Mouse (Mus musculus) hindbrain, embryonic 15.5 days (tissue): ENCODE results near the gene Men1. TPM values are rescaled to one million over a fixed set of nuclear protein-coding genes. Genes with fewer than 3 reads are reported as not detected.
A peak's percentile ranks its signal among the peaks of the same experiment; 100 is the strongest.

Experiments
- ATAC-seq: fragments of 200-750 bp; cut with Nextera tagmentation; 2 replicates; pipeline ENCODE4 v1.8.0; 2017; ENCODE audit warnings: low read depth, moderate number of reproducible peaks, moderate TSS enrichment; ENCODE audit not compliant: low FRiP score
- H3K27ac ChIP-seq: fragments of 300-500 bp; sonication (generic); replicated peaks from 2 replicates; pipeline ENCODE4 v1.5.1; 2015; ENCODE audit warnings: mild to moderate bottlenecking, inconsistent platforms
- H3K27me3 ChIP-seq: fragments of 300-500 bp; sonication (generic); 2 replicates; pipeline ENCODE4 v1.6.1; 2015; ENCODE audit warnings: control low read depth, inconsistent platforms
- H3K36me3 ChIP-seq: fragments of 300-500 bp; sonication (generic); 2 replicates; pipeline ENCODE4 v1.6.1; 2015; ENCODE audit warnings: control low read depth, inconsistent platforms
- H3K4me1 ChIP-seq: fragments of 300-500 bp; sonication (generic); replicated peaks from 2 replicates; pipeline ENCODE4 v1.6.1; 2015; ENCODE audit warnings: control low read depth, inconsistent platforms
- H3K4me2 ChIP-seq: fragments of 300-500 bp; sonication (generic); 2 replicates; pipeline ENCODE4 v1.6.1; 2015; ENCODE audit warnings: moderate library complexity, mild to moderate bottlenecking, inconsistent platforms
- H3K4me3 ChIP-seq: fragments of 300-500 bp; sonication (generic); 2 replicates; pipeline ENCODE4 v1.5.1; 2015; ENCODE audit warnings: mild to moderate bottlenecking, inconsistent platforms
- H3K9ac ChIP-seq: fragments of 300-500 bp; sonication (generic); 2 replicates; pipeline ENCODE4 v1.6.1; 2015; ENCODE audit warnings: inconsistent platforms
- H3K9me3 ChIP-seq: fragments of 300-500 bp; sonication (generic); 2 replicates; pipeline ENCODE4 v1.6.1; 2016; ENCODE audit warnings: control low read depth, inconsistent platforms
- WGBS: fragments of 180-500 bp; shearing (Covaris S2); methylation state at CpG from one replicate; pipeline ENCODE4 v1.1.7; 2015; 5-methylcytosine and 5-hydroxymethylcytosine counted together
- microRNA-seq: library from miRNA; unstranded; fragments of <30 nt; microRNA quantifications from one replicate; pipeline ENCODE4, GENCODE M21; 2016
- polyA plus RNA-seq: library from polyadenylated mRNA; unstranded; fragments of >200 nt; fragmentation: Nextera tagmentation; extraction: Ambion mirVana; gene quantifications from 2 replicates; pipeline ENCODE4 v1.2.1, GENCODE M21; 2015

Men1 gene
- polyA plus RNA-seq, 1 experiment from 2014 or later: 82.3 TPM

GRCm38 (mm10) chr19:6388006-6388405 lies 53.2 kb downstream of the Men1 start:
- ATAC-seq: no peak
- Histone ChIP-seq H3K4me2 (no peak overlapping the region), H3K27ac (no peak overlapping the region), H3K36me3 (no peaks in the 10 kb centered on the region), H3K9ac (no peak overlapping the region), H3K4me1 (peaks cover 11% of the 10 kb centered on the region), H3K4me3 (no peak overlapping the region), H3K27me3 (no peaks in the 10 kb centered on the region), H3K9me3 (no peaks in the 10 kb centered on the region)
- 87% methylated on average over 13 of the region's 13 CpGs for WGBS

GRCm38 (mm10) chr19:6389803-6390202 lies 55.0 kb downstream of the Men1 start:
- H3K4me3 ChIP-seq: peak overlapping the region; percentile 34
- H3K4me1 ChIP-seq: peaks cover 11% of the 10 kb centered on the region
- no peaks in the 10 kb centered on the region for H3K9me3 ChIP-seq
- peak overlapping the region; percentile 41 for H3K9ac ChIP-seq
- 6% methylated on average over 16 of the region's 16 CpGs for WGBS
- no peak overlapping the region for H3K27ac ChIP-seq
- peak overlapping the region; percentile 63 for H3K4me2 ChIP-seq
- peak; percentile 44 for ATAC-seq
- no peaks in the 10 kb centered on the region for H3K27me3 ChIP-seq
- no peaks in the 10 kb centered on the region for H3K36me3 ChIP-seq

DNA sequence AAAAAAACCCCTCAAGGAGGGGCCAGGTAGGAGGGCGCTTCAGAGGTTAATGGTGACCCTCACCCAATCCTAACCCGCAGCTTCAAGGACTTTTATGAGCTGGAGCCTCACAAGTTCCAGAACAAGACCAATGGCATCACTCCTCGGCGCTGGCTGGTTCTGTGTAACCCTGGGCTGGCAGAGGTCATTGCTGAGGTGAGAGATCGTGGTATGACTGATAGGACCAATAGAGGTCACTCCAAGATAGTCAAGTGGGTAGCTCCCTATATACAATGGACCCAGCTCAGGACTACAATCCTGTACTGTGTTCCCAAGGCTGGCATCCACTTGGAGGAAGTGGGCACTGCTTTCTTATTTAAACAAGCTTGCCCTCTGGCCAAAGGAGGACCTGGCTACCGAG lies 55.5 kb downstream of the Men1 start:
- H3K4me1 ChIP-seq: peaks cover 11% of the 10 kb centered on the region
- H3K27me3 ChIP-seq: no peaks in the 10 kb centered on the region
- no peaks in the 10 kb centered on the region for H3K36me3 ChIP-seq
- H3K4me3 ChIP-seq: no peak overlapping the region
- H3K27ac ChIP-seq: no peak overlapping the region
- peak overlapping the region; percentile 63 for H3K4me2 ChIP-seq
- no peaks in the 10 kb centered on the region for H3K9me3 ChIP-seq
- ATAC-seq: no peak
- WGBS: 65% methylated on average over 6 of the region's 6 CpGs
- no peak overlapping the region for H3K9ac ChIP-seq

Small RNA genes within 50 kb of the gene (microRNA-seq; reads per million reads assigned to microRNA genes)
- not detected for gene Mir6989

Other genes with a start within 250 kb of the Men1 start
- gene Cdca5, start 250.0 kb upstream of the Men1 start, polyA plus RNA-seq: 8.4 and 9.6 TPM in 2 replicates
- not detected in 2 replicates for gene AC131692.1, start 240.6 kb upstream of the Men1 start, polyA plus RNA-seq
- 0.54 and 0.60 TPM in 2 replicates for gene Naaladl1, start 229.2 kb upstream of the Men1 start, polyA plus RNA-seq
- 50.2 and 57.5 TPM in 2 replicates for gene Sac3d1, start 216.3 kb upstream of the Men1 start, polyA plus RNA-seq
- 61.7 and 65.4 TPM in 2 replicates for gene Snx15, start 206.7 kb upstream of the Men1 start, polyA plus RNA-seq
- not detected in 2 replicates for gene Batf2, start 194.0 kb upstream of the Men1 start, polyA plus RNA-seq
- gene Arl2, start 193.4 kb upstream of the Men1 start, polyA plus RNA-seq: 141 and 147 TPM in 2 replicates
- not detected in 2 replicates for gene Majin, start 150.6 kb upstream of the Men1 start, polyA plus RNA-seq
- 0.56 TPM in 1 of 2 replicates, not detected in the other for gene Gpha2, start 108.6 kb upstream of the Men1 start, polyA plus RNA-seq
- gene Ppp2r5b, start 99.1 kb upstream of the Men1 start, polyA plus RNA-seq: 134 and 162 TPM in 2 replicates
- 13.3 and 16.1 TPM in 2 replicates for gene Atg2a, start 93.3 kb upstream of the Men1 start, polyA plus RNA-seq
- 92.5 and 103 TPM in 2 replicates for gene Ehd1, start 58.3 kb upstream of the Men1 start, polyA plus RNA-seq
- 0.36 and 0.38 TPM in 2 replicates for gene Cdc42bpg, start 28.5 kb upstream of the Men1 start, polyA plus RNA-seq
- 20.1 and 21.8 TPM in 2 replicates for gene Map4k2, start 6.2 kb downstream of the Men1 start, polyA plus RNA-seq
- 103 and 117 TPM in 2 replicates for gene Sf1, start 28.7 kb downstream of the Men1 start, polyA plus RNA-seq
- 7.0 and 7.6 TPM in 2 replicates for gene Pygm, start 49.4 kb downstream of the Men1 start, polyA plus RNA-seq
- gene Rasgrp2, start 64.4 kb downstream of the Men1 start, polyA plus RNA-seq: 140 and 148 TPM in 2 replicates
- 44.3 and 46.6 TPM in 2 replicates for gene Nrxn2, start 83.8 kb downstream of the Men1 start, polyA plus RNA-seq
- gene Slc22a12, start 208.1 kb downstream of the Men1 start, polyA plus RNA-seq: not detected in 2 replicates